Mouse (Mus musculus) telencephalon, adult 2 months (tissue): ENCODE measurements around the gene Tmem214.
"Not testable (repeated sequence)": the region's sequence is repeated elsewhere in the genome, so short reads cannot be mapped to it uniquely, and the experiment has no call there.

Source experiments
- DNase-seq: peaks from one replicate; pipeline ENCODE4 v3.0.0-alpha.2; 2011; ENCODE audit warnings: low read depth, low spot score

Tmem214 gene

GRCm38 (mm10) chr5:30878616-30879015 lies 10.8 kb downstream of the Tmem214 start:
- peak; percentile 35 for DNase-seq

GRCm38 (mm10) chr5:30879347-30879943 lies 11.6 kb downstream of the Tmem214 start:
- DNase-seq = no peak

- not testable (repeated sequence) for DNase-seq
These were observed 14.0 kb downstream of the Tmem214 start for GRCm38 (mm10) chr5:30881839-30882238.

- DNase-seq = no peak
These were observed 18.4 kb downstream of the Tmem214 start for GRCm38 (mm10) chr5:30886209-30886608.

GRCm38 (mm10) chr5:30886731-30887130 lies 18.9 kb downstream of the Tmem214 start:
- no peak for DNase-seq

- DNase-seq = peak; percentile 60
These were observed 19.5 kb downstream of the Tmem214 start for GRCm38 (mm10) chr5:30887331-30887761.

- peak; percentile 94 for DNase-seq
These were observed 20.1 kb downstream of the Tmem214 start for GRCm38 (mm10) chr5:30887858-30888336.

- DNase-seq = peak; percentile 87
These were observed 20.7 kb downstream of the Tmem214 start, which contains the start of gene Agbl5 for GRCm38 (mm10) chr5:30888337-30889087. Agbl5 (plus strand) TSS chr5:30888694.

GRCm38 (mm10) chr5:30889088-30889754 lies 21.4 kb downstream of the Tmem214 start:
- no peak for DNase-seq

GRCm38 (mm10) chr5:30890375-30890774 lies 22.6 kb downstream of the Tmem214 start:
- DNase-seq = no peak

GRCm38 (mm10) chr5:30901860-30902259 lies 34.0 kb downstream of the Tmem214 start:
- no peak for DNase-seq

GRCm38 (mm10) chr5:30907413-30908059 lies 39.7 kb downstream of the Tmem214 start, which contains the start of gene Ost4:
Ost4 (minus strand) TSS chr5:30907788.
- DNase-seq = peak; percentile 95

GRCm38 (mm10) chr5:30908426-30909299 lies 40.9 kb downstream of the Tmem214 start:
- no peak for DNase-seq

- DNase-seq = no peak
These were observed 41.5 kb downstream of the Tmem214 start for GRCm38 (mm10) chr5:30909300-30909659.

GRCm38 (mm10) chr5:30909863-30910262 lies 42.1 kb downstream of the Tmem214 start:
- no peak for DNase-seq

GRCm38 (mm10) chr5:30910481-30910880 lies 42.7 kb downstream of the Tmem214 start:
- no peak for DNase-seq

GRCm38 (mm10) chr5:30912156-30912555 lies 44.3 kb downstream of the Tmem214 start:
- no peak for DNase-seq

- DNase-seq = no peak
These were observed 45.4 kb downstream of the Tmem214 start, which contains the start of gene Emilin1 for GRCm38 (mm10) chr5:30913060-30913841. Emilin1 (plus strand) TSS chr5:30913402.

- DNase-seq = no peak
These were observed 46.4 kb downstream of the Tmem214 start for GRCm38 (mm10) chr5:30914101-30914635.

GRCm38 (mm10) chr5:30914849-30915248 lies 47.0 kb downstream of the Tmem214 start:
- DNase-seq = no peak
